Mouse (Mus musculus) bone marrow, adult 2 months (tissue): ENCODE results near the gene Krt25. TPM values are rescaled to one million over a fixed set of nuclear protein-coding genes. Genes with fewer than 3 reads are reported as not detected.

ENCODE experiments used
- H3K27ac ChIP-seq: fragments of 200-500 bp; 2 replicates; pipeline ENCODE4 v1.5.1; 2012; ENCODE audit warnings: low read depth, mild to moderate bottlenecking, control low read depth, inconsistent platforms, low read length; ENCODE audit not compliant: control insufficient read depth, poor library complexity, insufficient read depth
- H3K4me1 ChIP-seq: fragments of 200-500 bp; 2 replicates; pipeline ENCODE4 v1.6.1; 2011; ENCODE audit warnings: low read length; ENCODE audit not compliant: control insufficient read depth, insufficient read depth
- H3K4me3 ChIP-seq: fragments of 200-500 bp; replicated peaks from 2 replicates; pipeline ENCODE3; 2011; ENCODE audit warnings: mild to moderate bottlenecking, low read depth, low read length, control low read depth; ENCODE audit not compliant: control insufficient read depth
- CTCF ChIP-seq: fragments of 200-500 bp; IDR thresholded peaks from 2 replicates; pipeline ENCODE4 v1.5.1; 2011; ENCODE audit warnings: low read length, control low read depth; ENCODE audit not compliant: control insufficient read depth, insufficient read depth
- POLR2A ChIP-seq: fragments of 200-500 bp; IDR thresholded peaks from 2 replicates; pipeline ENCODE4 v1.6.1; 2011; ENCODE audit warnings: low read depth, mild to moderate bottlenecking, control low read depth, low read length, borderline replicate concordance; ENCODE audit not compliant: control insufficient read depth
- WGBS: fragments of 180-500 bp; shearing (Covaris S2); methylation state at CpG from one replicate; pipeline ENCODE4 v1.1.7; 2018; 5-methylcytosine and 5-hydroxymethylcytosine counted together
- polyA plus RNA-seq: library from polyadenylated mRNA; stranded (reverse); fragments of >200 nt; gene quantifications from 2 replicates; pipeline ENCODE4 v1.2.4, GENCODE M21; 2011; ENCODE audit warnings: low replicate concordance; ENCODE audit not compliant: missing spikeins, insufficient read depth, insufficient read length

Krt25 gene
- polyA plus RNA-seq, 1 experiment = not detected

- Histone ChIP-seq H3K4me1 (no peaks in the 10 kb centered on the region; the same call in 1 of the 2 replicates), H3K27ac (no peak overlapping the region), H3K4me3 (no peak overlapping the region)
- no peak for TF ChIP-seq POLR2A
- TF ChIP-seq CTCF = no peak
- WGBS = 25% methylated on average over 9 of the region's 9 CpGs
Measured at GRCm38 (mm10) chr11:99265796-99266195, 57.0 kb downstream of the Krt25 start.

Other genes with a start within 250 kb of the Krt25 start
- gene Tns4, start 233.6 kb downstream of the Krt25 start, polyA plus RNA-seq = not detected in 2 replicates
- 1.5 and 9.7 TPM in 2 replicates for gene Ccr7, start 167.9 kb downstream of the Krt25 start, polyA plus RNA-seq
- gene Smarce1, start 91.9 kb downstream of the Krt25 start, polyA plus RNA-seq = 196 and 201 TPM in 2 replicates
- 0.95 TPM in 1 of 2 replicates, not detected in the other for gene Krt222, start 78.9 kb downstream of the Krt25 start, polyA plus RNA-seq
- not detected in 2 replicates for gene Krt24, start 37.7 kb downstream of the Krt25 start, polyA plus RNA-seq
- gene Krt26, start 15.0 kb upstream of the Krt25 start, polyA plus RNA-seq = not detected in 2 replicates
- 2.6 TPM in 1 of 2 replicates, not detected in the other for gene Krt27, start 28.2 kb upstream of the Krt25 start, polyA plus RNA-seq
- gene Krt28, start 52.0 kb upstream of the Krt25 start, polyA plus RNA-seq = not detected in 2 replicates
- not detected in 2 replicates for gene Krt10, start 66.4 kb upstream of the Krt25 start, polyA plus RNA-seq
- gene Krt12, start 99.3 kb upstream of the Krt25 start, polyA plus RNA-seq = not detected in 2 replicates
- gene Krt20, start 115.2 kb upstream of the Krt25 start, polyA plus RNA-seq = not detected in 2 replicates
- not detected in 2 replicates for gene Krt23, start 170.2 kb upstream of the Krt25 start, polyA plus RNA-seq
- not detected in 2 replicates for gene Krt39, start 198.4 kb upstream of the Krt25 start, polyA plus RNA-seq
- gene Krt40, start 220.2 kb upstream of the Krt25 start, polyA plus RNA-seq = not detected in 2 replicates
- not detected in 2 replicates for gene Krtap3-3, start 227.9 kb upstream of the Krt25 start, polyA plus RNA-seq
- not detected in 2 replicates for gene Krtap3-2, start 233.9 kb upstream of the Krt25 start, polyA plus RNA-seq
- not detected in 2 replicates for gene Gm11939, start 236.5 kb upstream of the Krt25 start, polyA plus RNA-seq
- not detected in 2 replicates for gene Krtap3-1, start 243.7 kb upstream of the Krt25 start, polyA plus RNA-seq